Mouse (Mus musculus) lung, embryonic 14.5 days (tissue): ENCODE data around the gene Tatdn3. TPM values are rescaled to one million over a fixed set of nuclear protein-coding genes. Genes with fewer than 3 reads are reported as not detected.
A peak's percentile ranks its signal among the peaks of the same experiment; 100 is the strongest.

Experiments used
- ATAC-seq: fragments of 200-750 bp; cut with Nextera tagmentation; 2 replicates; pipeline ENCODE4 v1.8.0; 2017; ENCODE audit warnings: mild to moderate bottlenecking, moderate TSS enrichment, moderate library complexity; ENCODE audit not compliant: insufficient read depth
- DNase-seq: peaks from one replicate; pipeline ENCODE4 v3.0.0-alpha.2; 2015
- H3K27ac ChIP-seq: fragments of 300-500 bp; sonication (generic); 2 replicates; pipeline ENCODE4 v1.5.1; 2014; ENCODE audit warnings: low read depth, mild to moderate bottlenecking, moderate library complexity
- H3K27me3 ChIP-seq: fragments of 300-500 bp; sonication (generic); 2 replicates; pipeline ENCODE4 v1.6.1; 2014; ENCODE audit warnings: low read length, control low read depth; ENCODE audit not compliant: insufficient read depth
- H3K36me3 ChIP-seq: fragments of 300-500 bp; sonication (generic); 2 replicates; pipeline ENCODE4 v1.6.1; 2014; ENCODE audit warnings: control low read depth; ENCODE audit not compliant: insufficient read depth
- H3K4me1 ChIP-seq: fragments of 300-500 bp; sonication (generic); 2 replicates; pipeline ENCODE4 v1.6.1; 2014; ENCODE audit warnings: antibody characterized with exemption, control low read depth; ENCODE audit not compliant: insufficient read depth
- H3K4me2 ChIP-seq: fragments of 300-500 bp; sonication (generic); 2 replicates; pipeline ENCODE4 v1.6.1; 2014; ENCODE audit warnings: mild to moderate bottlenecking
- H3K4me3 ChIP-seq: fragments of 300-500 bp; sonication (generic); 2 replicates; pipeline ENCODE4 v1.5.1; 2014; ENCODE audit warnings: low read depth, low read length
- H3K9ac ChIP-seq: fragments of 300-500 bp; sonication (generic); 2 replicates; pipeline ENCODE4 v1.6.1; 2014
- H3K9me3 ChIP-seq: fragments of 300-500 bp; sonication (generic); 2 replicates; pipeline ENCODE4 v1.6.1; 2016; ENCODE audit warnings: low read depth, low read length, control low read depth
- CTCF ChIP-seq: IDR thresholded peaks from 2 replicates; pipeline ENCODE4 v1.5.1; 2016; ENCODE audit warnings: antibody characterized with exemption, low read depth
- WGBS: fragments of 180-500 bp; shearing (Covaris S2); extraction: QIAGEN DNeasy Blood & Tissue Kit; methylation state at CpG from one replicate; pipeline ENCODE4 v1.1.7; 2014; 5-methylcytosine and 5-hydroxymethylcytosine counted together
- polyA plus RNA-seq: library from polyadenylated mRNA; unstranded; fragments of >200 nt; fragmentation: Nextera tagmentation; extraction: Ambion mirVana; gene quantifications from 2 replicates; pipeline ENCODE4 v1.2.1, GENCODE M21; 2014

Gene Tatdn3
- polyA plus RNA-seq, 1 experiment from 2014 or later = 12.7 TPM

DNA sequence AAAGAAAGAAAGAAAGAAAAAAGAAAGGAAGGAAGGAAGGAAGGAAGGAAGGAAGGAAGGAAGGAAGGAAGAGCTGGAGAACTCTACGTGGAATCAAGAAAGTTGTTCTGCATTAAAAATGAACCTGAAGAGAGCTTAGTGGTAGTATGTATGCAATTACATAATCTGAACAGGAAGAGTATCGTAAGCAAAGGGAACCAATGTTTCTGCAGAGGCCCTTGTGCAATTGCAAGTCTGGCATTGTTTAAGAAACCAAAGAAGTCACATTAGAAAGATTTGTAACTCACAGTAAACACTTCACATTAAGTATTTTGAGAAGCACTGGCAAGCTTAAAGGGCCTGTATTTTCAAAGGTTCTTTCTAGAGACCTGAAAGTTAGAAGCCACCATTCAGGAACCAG lies 39.6 kb downstream of the Tatdn3 start:
- TF ChIP-seq CTCF = no peak
- no peak for ATAC-seq
- peak; percentile 11 for DNase-seq
- WGBS = 70% methylated on average over 2 of the region's 2 CpGs
- no peak overlapping the region for H3K9ac ChIP-seq
- H3K4me2 ChIP-seq = no peak overlapping the region
- H3K9me3 ChIP-seq = no peaks in the 10 kb centered on the region
- no peak overlapping the region for H3K4me3 ChIP-seq
- H3K4me1 ChIP-seq = peaks cover 8% of the 10 kb centered on the region
- H3K36me3 ChIP-seq = 0 out of 2 replicates have a peak, but pooled peaks cover 7% of the 10 kb centered on the region
- no peak overlapping the region for H3K27ac ChIP-seq
- no peaks in the 10 kb centered on the region for H3K27me3 ChIP-seq

DNA sequence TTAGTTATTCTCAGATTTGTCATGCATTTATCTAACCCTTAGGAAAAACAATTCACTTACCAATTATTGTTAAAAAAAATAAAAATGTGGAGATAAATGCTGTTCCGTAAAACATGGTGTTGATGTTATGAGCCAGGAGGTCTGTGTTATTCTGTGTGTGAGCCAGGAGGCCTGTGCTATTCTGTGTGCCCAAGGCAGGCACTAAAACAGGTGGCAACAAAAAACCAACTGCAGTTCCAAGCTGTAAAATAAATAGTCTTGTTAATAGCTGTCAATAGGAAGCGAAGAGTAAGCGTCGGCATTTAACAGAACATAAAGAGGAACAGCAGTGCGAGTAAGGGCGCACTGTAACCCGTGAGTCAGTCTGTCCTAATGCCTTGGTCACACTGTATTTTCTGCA lies 41.7 kb downstream of the Tatdn3 start:
- H3K9me3 ChIP-seq = no peaks in the 10 kb centered on the region
- peaks cover 8% of the 10 kb centered on the region for H3K4me1 ChIP-seq
- 0 out of 2 replicates have a peak, but pooled peaks cover 7% of the 10 kb centered on the region for H3K36me3 ChIP-seq
- no peak overlapping the region for H3K9ac ChIP-seq
- no peak overlapping the region for H3K27ac ChIP-seq
- no peak overlapping the region for H3K4me2 ChIP-seq
- no peaks in the 10 kb centered on the region for H3K27me3 ChIP-seq
- ATAC-seq (no peak), DNase-seq (no peak)
- WGBS = 88% methylated on average over 7 of the region's 7 CpGs
- H3K4me3 ChIP-seq = no peak overlapping the region
- no peak for TF ChIP-seq CTCF

DNA sequence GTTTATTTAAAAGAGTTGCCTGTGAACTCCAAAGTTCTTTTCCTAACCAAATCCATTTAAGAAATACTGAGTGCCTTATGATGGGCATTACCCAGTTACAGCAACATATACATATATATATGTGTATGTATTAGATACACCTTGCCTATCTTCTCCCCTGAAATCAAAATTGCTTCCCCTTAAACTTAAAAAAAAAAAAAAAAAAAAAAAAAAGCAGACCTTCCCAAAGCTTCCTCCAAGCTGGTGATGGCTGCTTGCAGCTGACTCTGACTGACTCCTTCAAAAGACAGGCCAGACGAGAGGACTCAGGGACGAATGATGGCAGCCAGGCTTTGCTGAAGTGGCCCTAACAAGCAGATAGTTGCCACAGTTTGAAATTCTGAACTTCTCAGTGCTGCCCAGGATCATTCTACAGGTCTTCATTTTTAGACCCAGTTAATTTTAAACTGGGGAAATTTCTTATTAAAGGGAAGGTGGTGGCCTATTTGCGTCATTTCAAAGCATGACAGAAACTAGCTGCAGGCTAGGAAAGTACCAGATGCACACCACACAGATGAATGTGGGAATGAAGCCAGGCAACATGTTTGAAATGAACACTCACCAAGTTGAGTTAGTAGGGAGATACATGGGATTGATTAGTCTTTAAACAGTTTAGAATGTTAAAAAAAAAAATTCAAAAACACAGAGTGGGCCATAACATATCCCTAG lies 42.4 kb downstream of the Tatdn3 start:
- Histone ChIP-seq H3K4me1 (peaks cover 8% of the 10 kb centered on the region), H3K27me3 (no peaks in the 10 kb centered on the region), H3K36me3 (0 out of 2 replicates have a peak, but pooled peaks cover 7% of the 10 kb centered on the region), H3K4me2 (no peak overlapping the region), H3K4me3 (no peak overlapping the region), H3K27ac (no peak overlapping the region), H3K9me3 (no peaks in the 10 kb centered on the region), H3K9ac (no peak overlapping the region)
- DNase-seq (no peak), ATAC-seq (no peak)
- no peak for TF ChIP-seq CTCF
- 85% methylated on average over 3 of the region's 3 CpGs for WGBS

DNA sequence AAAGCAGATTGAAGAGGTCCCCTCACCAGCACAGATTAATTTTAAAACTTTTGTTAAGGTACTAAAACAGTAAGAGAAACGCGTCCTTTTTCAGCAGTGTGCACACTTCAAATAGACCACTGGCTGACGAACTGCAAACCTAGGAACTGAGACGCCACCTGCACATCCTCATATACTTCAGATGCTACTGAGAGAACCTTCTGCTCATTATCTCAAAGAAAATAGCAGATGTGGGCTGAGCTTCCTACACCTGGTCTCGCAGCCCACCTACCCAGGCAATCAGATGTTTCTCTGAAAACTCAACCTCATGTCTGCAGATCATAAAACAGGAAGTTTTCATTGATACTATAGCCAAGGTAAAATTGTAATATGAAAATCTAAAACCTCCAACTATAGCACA lies 42.9 kb downstream of the Tatdn3 start:
- Histone ChIP-seq H3K27ac (no peak overlapping the region), H3K4me1 (peaks cover 2% of the 10 kb centered on the region), H3K4me2 (no peak overlapping the region), H3K9ac (no peak overlapping the region), H3K4me3 (no peak overlapping the region), H3K36me3 (0 out of 2 replicates have a peak, but pooled peaks cover 13% of the 10 kb centered on the region), H3K27me3 (no peaks in the 10 kb centered on the region), H3K9me3 (no peaks in the 10 kb centered on the region)
- no peak for DNase-seq
- no peak for TF ChIP-seq CTCF
- ATAC-seq = no peak
- WGBS = 90% methylated on average over 5 of the region's 5 CpGs

DNA sequence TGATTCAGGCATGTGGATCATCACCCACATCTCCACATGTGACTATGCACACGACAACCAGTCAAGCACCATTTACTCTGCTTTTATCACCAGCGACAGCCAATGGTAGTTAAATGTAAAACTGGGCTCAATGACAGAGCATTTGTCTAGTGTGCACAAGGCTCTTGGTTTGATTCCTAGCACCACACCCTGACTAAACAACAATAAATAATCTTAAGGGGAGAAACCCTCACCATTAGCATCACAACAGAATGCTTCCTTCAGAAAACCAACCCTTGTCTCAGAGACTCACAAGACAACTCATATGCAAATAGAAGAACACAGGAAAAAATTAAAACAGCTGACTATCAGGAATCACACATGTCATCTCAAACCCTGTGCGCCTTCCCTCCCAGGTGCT lies 48.5 kb downstream of the Tatdn3 start:
- Histone ChIP-seq H3K4me1 (no peaks in the 10 kb centered on the region), H3K4me2 (no peak overlapping the region), H3K36me3 (peaks cover 41% of the 10 kb centered on the region; the same call in 1 of the 2 replicates), H3K4me3 (no peak overlapping the region), H3K9me3 (no peaks in the 10 kb centered on the region), H3K9ac (no peak overlapping the region), H3K27ac (no peak overlapping the region), H3K27me3 (no peaks in the 10 kb centered on the region)
- WGBS = 93% methylated on average over 3 of the region's 3 CpGs
- DNase-seq = no peak
- no peak for ATAC-seq
- no peak for TF ChIP-seq CTCF

DNA sequence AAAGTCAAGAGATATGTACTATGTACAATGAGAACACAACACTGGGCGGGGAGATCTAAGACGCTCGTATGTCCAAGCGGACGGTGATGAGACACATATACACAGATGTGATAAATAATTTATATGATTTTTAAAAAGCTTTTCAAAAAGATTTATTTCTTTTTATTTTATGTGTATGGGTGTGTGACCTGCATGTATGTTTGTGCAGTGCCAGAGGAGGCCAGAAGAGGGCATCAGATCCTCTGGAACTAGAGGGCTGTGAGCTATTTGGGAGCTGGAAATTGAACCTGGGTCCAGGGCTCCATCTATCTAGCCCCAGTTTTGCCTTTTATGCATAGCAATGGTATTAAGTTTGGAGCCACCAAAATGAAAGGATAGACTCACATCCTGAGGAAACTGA lies 54.0 kb downstream of the Tatdn3 start:
- Histone ChIP-seq H3K4me1 (no peaks in the 10 kb centered on the region), H3K4me2 (no peak overlapping the region), H3K4me3 (no peak overlapping the region), H3K36me3 (peaks cover 53% of the 10 kb centered on the region), H3K9me3 (no peaks in the 10 kb centered on the region), H3K27ac (no peak overlapping the region), H3K27me3 (no peaks in the 10 kb centered on the region), H3K9ac (no peak overlapping the region)
- TF ChIP-seq CTCF = peak; percentile 36
- no peak for DNase-seq
- WGBS = 95% methylated on average over 5 of the region's 5 CpGs
- no peak for ATAC-seq

DNA sequence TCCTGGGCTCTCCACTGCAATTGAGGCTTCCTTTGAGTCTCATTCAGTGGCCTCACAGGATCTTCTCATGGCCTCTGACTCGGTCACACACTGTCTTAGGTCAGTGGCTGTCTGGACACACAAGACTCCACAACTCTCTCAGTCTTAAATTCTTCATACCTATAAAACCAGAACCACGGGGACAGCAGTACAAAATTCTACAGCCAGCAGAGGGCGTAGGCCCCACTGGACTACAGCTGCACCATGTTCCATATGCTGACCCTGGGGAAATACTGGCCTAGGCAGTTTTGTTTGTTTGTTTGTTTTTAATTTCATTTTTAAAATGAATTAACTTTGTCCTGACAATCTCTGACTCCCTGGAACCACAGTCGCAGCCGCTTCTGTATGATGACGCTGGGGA lies 60.5 kb downstream of the Tatdn3 start:
- no peak overlapping the region for H3K4me2 ChIP-seq
- no peak overlapping the region for H3K4me3 ChIP-seq
- no peaks in the 10 kb centered on the region for H3K4me1 ChIP-seq
- no peak overlapping the region for H3K27ac ChIP-seq
- ATAC-seq (no peak), DNase-seq (peak; percentile 58)
- H3K9me3 ChIP-seq = 0 out of 2 replicates have a peak, but pooled peaks cover 4% of the 10 kb centered on the region
- 56% methylated on average over 6 of the region's 6 CpGs for WGBS
- TF ChIP-seq CTCF = peak; percentile 52
- no peak overlapping the region for H3K9ac ChIP-seq
- H3K36me3 ChIP-seq = peaks cover 13% of the 10 kb centered on the region; the same call in 1 of the 2 replicates
- no peaks in the 10 kb centered on the region for H3K27me3 ChIP-seq
